Mouse (Mus musculus) MEL (cell line): ENCODE measurements around the gene Dapp1. TPM values are rescaled to one million over a fixed set of nuclear protein-coding genes. Genes with fewer than 3 reads are reported as not detected.

Experiments
- DNase-seq: peaks from one replicate; pipeline ENCODE4 v3.0.0; 2011; ENCODE audit warnings: low read depth, low spot score
- H3K27ac ChIP-seq: 2 replicates; pipeline ENCODE4 v1.5.1; 2012; ENCODE audit warnings: low read depth, mild to moderate bottlenecking, control low read depth, low read length, moderate library complexity; ENCODE audit not compliant: control insufficient read depth
- H3K27me3 ChIP-seq, 2 experiments: fragments of 150-350 bp in 1 of 2; sonication (generic) in 1 of 2; 2 replicates each; pipeline ENCODE4 v1.6.1; 2012; ENCODE audit warnings: low read length in 2 of 2, mild to moderate bottlenecking in 2 of 2, improper control_type of control experiment in 1 of 2, moderate library complexity in 1 of 2; ENCODE audit not compliant: insufficient read depth in 2 of 2, control insufficient read depth in 1 of 2
- H3K36me3 ChIP-seq, 2 experiments: 2 replicates each; pipeline ENCODE4 v1.6.1; 2012 to 2014; ENCODE audit warnings: low read length in 2 of 2, improper control_type of control experiment in 1 of 2, inconsistent platforms in 1 of 2, mild to moderate bottlenecking in 1 of 2; ENCODE audit not compliant: insufficient read depth in 2 of 2, control insufficient read depth in 1 of 2
- H3K4me1 ChIP-seq, 2 experiments: fragments of 150-350 bp in 1 of 2; sonication (generic) in 1 of 2; 2 replicates each; pipeline ENCODE4 v1.6.1; 2012; ENCODE audit warnings: low read length in 2 of 2, improper control_type of control experiment in 1 of 2, mild to moderate bottlenecking in 1 of 2; ENCODE audit not compliant: insufficient read depth in 2 of 2, control insufficient read depth in 1 of 2
- H3K4me3 ChIP-seq, 2 experiments: fragments of 150-350 bp in 1 of 2; sonication (generic) in 1 of 2; 2 replicates each; pipeline ENCODE4 v1.5.1; 2012; ENCODE audit warnings: low read depth in 2 of 2, low read length in 2 of 2, mild to moderate bottlenecking in 2 of 2, moderate library complexity in 2 of 2, control low read depth in 1 of 2, improper control_type of control experiment in 1 of 2; ENCODE audit not compliant: control insufficient read depth in 1 of 2, insufficient read depth in 1 of 2
- H3K79me2 ChIP-seq: 2 replicates; pipeline ENCODE4 v1.6.1; 2012; ENCODE audit warnings: mild to moderate bottlenecking, low read length, moderate library complexity; ENCODE audit not compliant: control insufficient read depth, poor library complexity, insufficient read depth
- H3K9ac ChIP-seq: 2 replicates; pipeline ENCODE4 v1.6.1; 2012; ENCODE audit warnings: low read depth, mild to moderate bottlenecking, control low read depth, low read length, moderate library complexity; ENCODE audit not compliant: control insufficient read depth, poor library complexity, severe bottlenecking
- H3K9me3 ChIP-seq: fragments of 150-350 bp; sonication (generic); replicated peaks from 2 replicates; pipeline ENCODE4 v1.6.1; 2012; ENCODE audit warnings: mild to moderate bottlenecking, low read length, improper control_type of control experiment, moderate library complexity; ENCODE audit not compliant: insufficient read depth
- CHD2 ChIP-seq: IDR thresholded peaks from 2 replicates; pipeline ENCODE4 v1.6.1; 2011; ENCODE audit warnings: low read length, improper control_type of control experiment
- CTCF ChIP-seq, 3 experiments: IDR thresholded peaks in 2 of 3; conservative IDR thresholded peaks in 1 of 3; 2 replicates each; pipeline ENCODE4 v1.5.1; 2011 to 2012; ENCODE audit warnings: low read length in 3 of 3, low read depth in 2 of 3, mild to moderate bottlenecking in 2 of 3, improper control_type of control experiment in 1 of 3, inconsistent platforms in 1 of 3, mixed read lengths in 1 of 3, moderate library complexity in 1 of 3; ENCODE audit not compliant: control insufficient read depth in 1 of 3, insufficient read depth in 1 of 3, poor library complexity in 1 of 3, severe bottlenecking in 1 of 3
- EP300 ChIP-seq, 2 experiments: IDR thresholded peaks; 2 replicates each; pipeline ENCODE4 v1.6.1; 2011; ENCODE audit warnings: improper control_type of control experiment in 2 of 2, low read length in 2 of 2, low read depth in 1 of 2, mild to moderate bottlenecking in 1 of 2
- GABPA ChIP-seq: IDR thresholded peaks from 2 replicates; pipeline ENCODE4 v1.6.1; 2012; ENCODE audit warnings: low read depth, mild to moderate bottlenecking, inconsistent platforms, low read length, improper control_type of control experiment, moderate library complexity
- JUND ChIP-seq: IDR thresholded peaks from 2 replicates; pipeline ENCODE4 v1.6.1; 2011; ENCODE audit warnings: low read depth, mild to moderate bottlenecking, improper control_type of control experiment, low read length
- KAT2A ChIP-seq: conservative IDR thresholded peaks from 2 replicates; pipeline ENCODE4 v1.6.1; 2012; ENCODE audit warnings: low read depth, low read length, improper control_type of control experiment, inconsistent platforms
- MAX ChIP-seq: IDR thresholded peaks from 2 replicates; pipeline ENCODE4 v1.6.1; 2011; ENCODE audit warnings: low read length, improper control_type of control experiment
- MEF2A ChIP-seq: IDR thresholded peaks from 2 replicates; pipeline ENCODE4 v1.6.1; 2014; ENCODE audit warnings: low read depth, mild to moderate bottlenecking, inconsistent platforms, low read length, improper control_type of control experiment; ENCODE audit not compliant: poor library complexity, insufficient replicate concordance, severe bottlenecking; ENCODE audit errors: extremely low read depth
- MXI1 ChIP-seq: IDR thresholded peaks from 2 replicates; pipeline ENCODE4 v1.6.1; 2011; ENCODE audit warnings: mild to moderate bottlenecking, low read depth, low read length, improper control_type of control experiment
- MYB ChIP-seq: IDR thresholded peaks from 2 replicates; pipeline ENCODE4 v1.6.1; 2011; ENCODE audit warnings: mild to moderate bottlenecking, low read depth, low read length, improper control_type of control experiment
- MYC ChIP-seq: IDR thresholded peaks from 2 replicates; pipeline ENCODE4 v1.6.1; 2011; ENCODE audit warnings: low read depth, mild to moderate bottlenecking, low read length, improper control_type of control experiment, moderate library complexity
- NELFE ChIP-seq: IDR thresholded peaks from 2 replicates; pipeline ENCODE4 v1.6.1; 2011; ENCODE audit warnings: low read depth, low read length, improper control_type of control experiment
- POLR2A ChIP-seq, 2 experiments: IDR thresholded peaks; 2 replicates each; pipeline ENCODE4 v1.6.1; 2011 to 2012; ENCODE audit warnings: low read length in 2 of 2, mild to moderate bottlenecking in 2 of 2, control low read depth in 1 of 2, improper control_type of control experiment in 1 of 2, low read depth in 1 of 2, moderate library complexity in 1 of 2; ENCODE audit not compliant: control insufficient read depth in 1 of 2, insufficient read depth in 1 of 2, poor library complexity in 1 of 2
- POLR2AphosphoS5 ChIP-seq: IDR thresholded peaks from 2 replicates; pipeline ENCODE4 v1.6.1; 2012; ENCODE audit warnings: low read depth, borderline replicate concordance, mild to moderate bottlenecking, inconsistent platforms, low read length, moderate library complexity, mixed read lengths
- RCOR1 ChIP-seq: IDR thresholded peaks from 2 replicates; pipeline ENCODE4 v1.6.1; 2012; ENCODE audit warnings: low read depth, mild to moderate bottlenecking, inconsistent platforms, low read length, improper control_type of control experiment
- SMC3 ChIP-seq: IDR thresholded peaks from 2 replicates; pipeline ENCODE4 v1.6.1; 2011; ENCODE audit warnings: low read depth, low read length, improper control_type of control experiment
- TAL1 ChIP-seq: IDR thresholded peaks from 2 replicates; pipeline ENCODE4 v1.6.1; 2012; ENCODE audit warnings: mild to moderate bottlenecking, inconsistent platforms, low read length, moderate library complexity, mixed read lengths
- TCF12 ChIP-seq: IDR thresholded peaks from 2 replicates; pipeline ENCODE4 v1.6.1; 2014; ENCODE audit warnings: low read depth, mild to moderate bottlenecking, inconsistent platforms, low read length, improper control_type of control experiment, moderate library complexity
- USF2 ChIP-seq, 2 experiments: IDR thresholded peaks; 2 replicates each; pipeline ENCODE4 v1.6.1; 2011 to 2012; ENCODE audit warnings: improper control_type of control experiment in 2 of 2, low read length in 2 of 2, borderline replicate concordance in 1 of 2, inconsistent platforms in 1 of 2, low read depth in 1 of 2, mild to moderate bottlenecking in 1 of 2; ENCODE audit not compliant: insufficient read depth in 1 of 2
- ZC3H11A ChIP-seq: IDR thresholded peaks from 2 replicates; pipeline ENCODE4 v1.6.1; 2012; ENCODE audit warnings: low read depth, mild to moderate bottlenecking, inconsistent platforms, low read length, improper control_type of control experiment
- ZKSCAN1 ChIP-seq: IDR thresholded peaks from 2 replicates; pipeline ENCODE4 v1.6.1; 2012; ENCODE audit warnings: low read depth, mild to moderate bottlenecking, inconsistent platforms, low read length, improper control_type of control experiment, moderate library complexity
- polyA plus RNA-seq, 2 experiments: library from polyadenylated mRNA; stranded (reverse) in 1 of 2; unstranded in 1 of 2; fragments of >175 nt in 1 of 2; fragments of >200 nt in 1 of 2; gene quantifications; 2 replicates each; pipeline versions ENCODE4 v1.2.1 to v1.2.4; 2012; ENCODE audit warnings: low replicate concordance in 2 of 2, low read depth in 1 of 2; ENCODE audit not compliant: insufficient read length in 2 of 2, insufficient read depth in 1 of 2, missing spikeins in 1 of 2
- total RNA-seq: library from RNA; depleted of rRNA; stranded (reverse); fragments of 300-350 nt; gene quantifications from 2 replicates; pipeline ENCODE4 v1.2.3, GENCODE M21; 2012

Gene Dapp1
- total and polyA plus RNA-seq, 3 experiments, result 45.7 to 91.5 (median 67.3) TPM

- no peak for DNase-seq
- Histone ChIP-seq H3K9me3 (no peaks in the 10 kb centered on the region), H3K4me1 (peaks cover 8 to 20% of the 10 kb centered on the region in 2 experiments), H3K9ac (no peak overlapping the region), H3K27ac (no peak overlapping the region), H3K4me3 (no peak overlapping the region), H3K36me3 (peaks cover 0 to 12% of the 10 kb centered on the region in 2 experiments; a peak in 2 of 4 replicates), H3K79me2 (no peaks in the 10 kb centered on the region), H3K27me3 (no peaks in the 10 kb centered on the region)
- TF ChIP-seq KAT2A, result no peak
Observed at GRCm38 (mm10) chr3:138001865-138002264, 20.5 kb upstream of the Dapp1 start.

- Histone ChIP-seq H3K4me3 (no peak overlapping the region), H3K27me3 (no peaks in the 10 kb centered on the region)
Observed at GRCm38 (mm10) chr3:138000724-138001069, 19.4 kb upstream of the Dapp1 start.

GRCm38 (mm10) chr3:138000062-138000723, 18.8 kb upstream of the Dapp1 start:
- Histone ChIP-seq H3K36me3 (peaks cover 0 to 12% of the 10 kb centered on the region in 2 experiments; a peak in 2 of 4 replicates), H3K4me3 (no peak overlapping the region), H3K27me3 (no peaks in the 10 kb centered on the region), H3K79me2 (no peaks in the 10 kb centered on the region), H3K9me3 (no peaks in the 10 kb centered on the region), H3K27ac (no peak overlapping the region), H3K4me1 (peaks cover 8 to 20% of the 10 kb centered on the region in 2 experiments)
- TF ChIP-seq SMC3 (no peak), USF2 (IDR thresholded peaks at IDR 0.05; ENCODE audit: borderline replicate concordance in 1 of 2, insufficient read depth in 1 of 2, low read depth in 1 of 2, low read length in 2 of 2) (no peak), NELFE (no peak), JUND (no peak), MXI1 (no peak), CTCF (IDR thresholded peaks at IDR 0.05 in 2 of 3, conservative IDR thresholded peaks at IDR 0.05 in 1 of 3; ENCODE audit: control insufficient read depth in 1 of 3, insufficient read depth in 1 of 3, low read depth in 2 of 3, low read length in 3 of 3, poor library complexity in 1 of 3, severe bottlenecking in 1 of 3) (no peak), MEF2A (no peak), MYC (no peak), RCOR1 (no peak), ZKSCAN1 (no peak), MYB (no peak), KAT2A (no peak), CHD2 (no peak), TAL1 (no peak), POLR2A (IDR thresholded peaks at IDR 0.05; ENCODE audit: control insufficient read depth in 1 of 2, insufficient read depth in 1 of 2, low read depth in 1 of 2, low read length in 2 of 2, poor library complexity in 1 of 2) (no peak), ZC3H11A (no peak), MAX (no peak), POLR2AphosphoS5 (no peak), GABPA (no peak)
- TF ChIP-seq, all 39 proteins: peak for 0
- H3K9ac ChIP-seq, result no peak overlapping the region
- no peak for DNase-seq

More at GRCm38 (mm10) chr3:138000724-138001069, 19.4 kb upstream of the Dapp1 start:
- peak; percentile 66 for DNase-seq
- TF ChIP-seq TCF12 (no peak), EP300 (IDR thresholded peaks at IDR 0.05; ENCODE audit: low read depth in 1 of 2, low read length in 2 of 2) (peak in 1 of 2 experiments; percentile 47; a peak in 1 of 4 replicates), MEF2A (peak; percentile 57; the same call in 1 of the 2 replicates)
- Histone ChIP-seq H3K4me1 (peaks cover 8 to 20% of the 10 kb centered on the region in 2 experiments), H3K9me3 (no peaks in the 10 kb centered on the region), H3K9ac (no peak overlapping the region; the same call in 1 of the 2 replicates), H3K36me3 (peaks cover 0 to 12% of the 10 kb centered on the region in 2 experiments; a peak in 2 of 4 replicates), H3K27ac (no peak overlapping the region), H3K79me2 (no peaks in the 10 kb centered on the region)
